Mouse (Mus musculus) liver, embryonic 12.5 days (tissue): Measurements from ENCODE around the gene Dgcr2. TPM values are rescaled to one million over a fixed set of nuclear protein-coding genes. Genes with fewer than 3 reads are reported as not detected.

Experiments
- ATAC-seq: fragments of 200-750 bp; cut with Nextera tagmentation; 2 replicates; pipeline ENCODE4 v1.8.0; 2017; ENCODE audit warnings: moderate number of reproducible peaks, mild to moderate bottlenecking, moderate library complexity
- H3K27ac ChIP-seq: fragments of 300-500 bp; sonication (generic); 2 replicates; pipeline ENCODE4 v1.5.1; 2016; ENCODE audit warnings: mild to moderate bottlenecking
- H3K27me3 ChIP-seq: fragments of 300-500 bp; sonication (generic); replicated peaks from 2 replicates; pipeline ENCODE4 v1.6.1; 2016; ENCODE audit warnings: mild to moderate bottlenecking, moderate library complexity
- H3K36me3 ChIP-seq: fragments of 300-500 bp; sonication (generic); 2 replicates; pipeline ENCODE4 v1.6.1; 2016; ENCODE audit warnings: mild to moderate bottlenecking, moderate library complexity
- H3K4me1 ChIP-seq: fragments of 300-500 bp; sonication (generic); 2 replicates; pipeline ENCODE4 v1.6.1; 2016
- H3K4me2 ChIP-seq: fragments of 300-500 bp; sonication (generic); 2 replicates; pipeline ENCODE4 v1.6.1; 2016; ENCODE audit warnings: mild to moderate bottlenecking, moderate library complexity
- H3K4me3 ChIP-seq: fragments of 300-500 bp; sonication (generic); 2 replicates; pipeline ENCODE4 v1.5.1; 2016; ENCODE audit warnings: mild to moderate bottlenecking, moderate library complexity
- H3K9ac ChIP-seq: fragments of 300-500 bp; sonication (generic); 2 replicates; pipeline ENCODE4 v1.6.1; 2016; ENCODE audit warnings: mild to moderate bottlenecking, moderate library complexity
- H3K9me3 ChIP-seq: fragments of 300-500 bp; sonication (generic); replicated peaks from 2 replicates; pipeline ENCODE4 v1.6.1; 2016; ENCODE audit warnings: mild to moderate bottlenecking, moderate library complexity
- WGBS: fragments of 180-500 bp; shearing (Covaris S2); methylation state at CpG from one replicate; pipeline ENCODE4 v1.1.7; 2016; ENCODE audit not compliant: insufficient replicate concordance; 5-methylcytosine and 5-hydroxymethylcytosine counted together
- polyA plus RNA-seq: library from polyadenylated mRNA; unstranded; fragments of >200 nt; fragmentation: Nextera tagmentation; extraction: Ambion mirVana; gene quantifications from 2 replicates; pipeline ENCODE4 v1.2.1, GENCODE M21; 2016

The Dgcr2 gene
- polyA plus RNA-seq, 1 experiment from 2014 or later = 29.7 TPM

- ATAC-seq = no peak
- WGBS = 74% methylated on average over 3 of the region's 3 CpGs
- Histone ChIP-seq H3K9ac (no peak overlapping the region), H3K4me1 (peaks cover 10% of the 10 kb centered on the region), H3K27me3 (peaks cover 39% of the 10 kb centered on the region), H3K9me3 (no peaks in the 10 kb centered on the region), H3K27ac (no peak overlapping the region), H3K36me3 (peaks cover 57% of the 10 kb centered on the region), H3K4me3 (no peak overlapping the region), H3K4me2 (no peak overlapping the region)
Measured at GRCm38 (mm10) chr16:17792728-17793127, 105.6 kb downstream of the Dgcr2 start.

Other genes with a start within 250 kb of the Dgcr2 start
- gene Med15, start 165.7 kb downstream of the Dgcr2 start, polyA plus RNA-seq = 24.2 and 25.2 TPM in 2 replicates
- 23.5 and 24.0 TPM in 2 replicates for gene Klhl22, start 138.9 kb downstream of the Dgcr2 start, polyA plus RNA-seq
- gene Scarf2, start 101.3 kb downstream of the Dgcr2 start, polyA plus RNA-seq = 4.9 and 5.2 TPM in 2 replicates
- gene B830017H08Rik, start 65.4 kb downstream of the Dgcr2 start, polyA plus RNA-seq = not detected in 2 replicates
- 0.58 and 0.61 TPM in 2 replicates for gene Car15, start 60.2 kb downstream of the Dgcr2 start, polyA plus RNA-seq
- gene Gm20518, start 6.9 kb downstream of the Dgcr2 start, polyA plus RNA-seq = not detected in 2 replicates
- gene Tssk1, start 4.3 kb downstream of the Dgcr2 start, polyA plus RNA-seq = 0.04 TPM in 1 of 2 replicates, not detected in the other
- gene Tssk2, start 75 bp upstream of the Dgcr2 start, polyA plus RNA-seq = not detected in 2 replicates
- gene Ess2, start 12.8 kb upstream of the Dgcr2 start, polyA plus RNA-seq = 18.7 and 18.9 TPM in 2 replicates
- gene Gsc2, start 16.5 kb upstream of the Dgcr2 start, polyA plus RNA-seq = not detected in 2 replicates
- 99.2 and 102 TPM in 2 replicates for gene Slc25a1, start 29.7 kb upstream of the Dgcr2 start, polyA plus RNA-seq
- gene Vpreb2, start 81.9 kb upstream of the Dgcr2 start, polyA plus RNA-seq = not detected in 2 replicates
- gene Dgcr6, start 154.3 kb upstream of the Dgcr2 start, polyA plus RNA-seq = 40.4 and 40.5 TPM in 2 replicates
- gene Prodh, start 191.6 kb upstream of the Dgcr2 start, polyA plus RNA-seq = 8.6 and 10.1 TPM in 2 replicates
- gene Rtn4r, start 229.1 kb upstream of the Dgcr2 start, polyA plus RNA-seq = 0.65 and 0.68 TPM in 2 replicates